Mouse (Mus musculus) myocyte (in vitro differentiated cells): ENCODE results near the gene Agtrap. TPM values are rescaled to one million over a fixed set of nuclear protein-coding genes. Genes with fewer than 3 reads are reported as not detected.

Experiments used
- H3K27me3 ChIP-seq: one replicate; pipeline ENCODE4 v1.6.1; 2011; ENCODE audit not compliant: control insufficient read depth, insufficient read depth, insufficient read length
- H3K36me3 ChIP-seq: one replicate; pipeline ENCODE4 v1.6.1; 2011; ENCODE audit not compliant: control insufficient read depth, insufficient read depth
- H3K4me2 ChIP-seq: one replicate; pipeline ENCODE4 v1.6.1; 2011; ENCODE audit warnings: low read depth, control low read depth
- H3K4me3 ChIP-seq: one replicate; pipeline ENCODE4 v1.5.1; 2011; ENCODE audit warnings: mild to moderate bottlenecking, control low read depth, moderate library complexity
- H3K79me2 ChIP-seq: one replicate; pipeline ENCODE4 v1.6.1; 2011; ENCODE audit not compliant: control insufficient read depth, insufficient read depth
- H3ac ChIP-seq: one replicate; pipeline ENCODE4 v1.6.1; 2011; ENCODE audit not compliant: control insufficient read depth, insufficient read length
- CEBPB ChIP-seq: IDR thresholded peaks from 2 replicates; pipeline ENCODE4 v1.6.1; 2011; ENCODE audit warnings: mild to moderate bottlenecking, moderate library complexity; ENCODE audit not compliant: poor library complexity, insufficient read depth, severe bottlenecking
- E2F4 ChIP-seq: IDR thresholded peaks from one replicate; pipeline ENCODE4 v1.6.1; 2011; ENCODE audit warnings: mild to moderate bottlenecking, control low read depth, moderate library complexity; ENCODE audit not compliant: insufficient read depth
- MAX ChIP-seq: IDR thresholded peaks from one replicate; pipeline ENCODE4 v1.6.1; 2011; ENCODE audit warnings: low read depth, mild to moderate bottlenecking, control low read depth
- MYOD1 ChIP-seq, 3 experiments: IDR thresholded peaks; one replicate each; pipeline ENCODE4 v1.6.1; 2011; ENCODE audit warnings: control low read depth in 2 of 3, low read depth in 2 of 3, mild to moderate bottlenecking in 2 of 3, moderate library complexity in 1 of 3; ENCODE audit not compliant: insufficient read length in 2 of 3, control insufficient read depth in 1 of 3
- MYOG ChIP-seq, 3 experiments: IDR thresholded peaks; one replicate each; pipeline ENCODE4 v1.6.1; 2011; ENCODE audit warnings: control low read depth in 2 of 3, low read depth in 2 of 3, mild to moderate bottlenecking in 2 of 3; ENCODE audit not compliant: insufficient read length in 2 of 3, control insufficient read depth in 1 of 3, insufficient read depth in 1 of 3
- POLR2A ChIP-seq: IDR thresholded peaks from one replicate; pipeline ENCODE4 v1.6.1; 2011; ENCODE audit warnings: low read depth, mild to moderate bottlenecking, control low read depth, moderate library complexity; ENCODE audit not compliant: insufficient read length
- POLR2AphosphoS2 ChIP-seq: IDR thresholded peaks from one replicate; pipeline ENCODE4 v1.6.1; 2011; ENCODE audit warnings: low read depth, control low read depth; ENCODE audit not compliant: insufficient read length
- REST ChIP-seq: IDR thresholded peaks from one replicate; pipeline ENCODE4 v1.6.1; 2011; ENCODE audit warnings: mild to moderate bottlenecking, control low read depth, moderate library complexity; ENCODE audit not compliant: insufficient read depth, insufficient read length
- SRF ChIP-seq: IDR thresholded peaks from one replicate; pipeline ENCODE4 v1.6.1; 2011; ENCODE audit warnings: low read depth; ENCODE audit not compliant: control insufficient read depth, insufficient read length
- TCF12 ChIP-seq: IDR thresholded peaks from one replicate; pipeline ENCODE4 v1.6.1; 2011; ENCODE audit warnings: mild to moderate bottlenecking, control low read depth; ENCODE audit not compliant: poor library complexity, insufficient read depth, severe bottlenecking
- TCF3 ChIP-seq: IDR thresholded peaks from one replicate; pipeline ENCODE4 v1.6.1; 2011; ENCODE audit warnings: low read depth, control low read depth; ENCODE audit not compliant: insufficient read length
- USF1 ChIP-seq: IDR thresholded peaks from one replicate; pipeline ENCODE4 v1.6.1; 2011; ENCODE audit warnings: low read depth, mild to moderate bottlenecking, control low read depth, moderate library complexity
- polyA plus RNA-seq: library from polyadenylated mRNA; unstranded; fragments of >200 nt; fragmentation: generic; extraction: Trizol; gene quantifications from one replicate; pipeline ENCODE4 v1.2.1, GENCODE M21; 2012; ENCODE audit warnings: missing spikeins

Gene Agtrap
- polyA plus RNA-seq, 1 experiment: 10.9 TPM

DNA sequence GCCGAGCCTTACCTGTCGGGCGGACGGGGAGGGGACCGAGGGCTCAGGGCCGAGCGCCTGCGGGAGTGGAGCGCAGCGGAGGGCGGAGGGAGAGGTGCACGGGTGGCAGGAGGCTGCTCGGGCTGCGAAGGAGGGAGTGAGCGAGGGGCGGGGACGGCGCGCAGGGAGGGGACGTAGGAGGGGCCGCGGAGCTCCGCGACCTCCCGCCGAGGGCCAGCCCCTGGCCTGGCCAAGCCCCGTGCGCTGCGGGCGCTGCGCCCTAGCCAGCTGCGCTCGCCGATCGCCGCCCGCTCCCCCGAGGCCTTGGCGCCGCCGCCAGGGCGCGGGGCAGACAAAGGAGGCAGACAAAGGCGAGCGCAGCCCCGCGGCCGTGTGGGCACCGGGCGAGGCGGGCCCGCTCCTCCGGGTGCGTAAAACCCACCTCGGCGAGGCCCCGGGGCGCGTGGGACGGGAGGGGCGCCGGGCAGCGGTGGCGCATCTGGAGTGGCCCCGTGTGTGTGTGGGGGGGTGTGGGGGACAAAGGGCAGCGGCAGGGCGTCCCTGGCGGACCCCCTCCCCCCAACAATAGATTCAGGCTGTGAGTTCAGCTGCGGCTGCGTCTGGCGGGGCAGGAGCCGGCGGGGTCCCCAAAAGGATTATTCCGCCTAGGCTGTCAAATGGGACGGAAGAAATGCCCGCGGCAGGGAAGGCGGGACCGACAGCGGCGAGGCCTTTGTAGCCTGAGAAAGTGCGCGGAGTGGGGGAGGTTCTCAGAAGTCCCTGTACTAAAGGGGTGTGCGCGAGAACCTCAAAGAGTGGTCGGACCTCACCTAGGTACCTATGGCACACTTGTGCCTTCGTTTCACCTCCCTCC, 43.0 kb upstream of the Agtrap start, which contains the start of gene Draxin:
TSS of gene Draxin (minus strand) at position 138 of the 853 bp plus-strand sequence.
- Histone ChIP-seq H3K4me3 (no peak within 1 kb of the TSS), H3ac (peak within 1 kb of the TSS; percentile 44), H3K27me3 (peaks cover 37% of the 10 kb centered on the region), H3K36me3 (no peaks in the 10 kb centered on the region), H3K79me2 (no peaks in the 10 kb centered on the region), H3K4me2 (peak within 1 kb of the TSS; percentile 34)
- TF ChIP-seq CEBPB: no peak
- TF ChIP-seq MYOG (IDR thresholded peaks at IDR 0.05; ENCODE audit: control insufficient read depth in 1 of 3, insufficient read depth in 1 of 3, insufficient read length in 2 of 3, low read depth in 2 of 3): peak in 1 of 3 experiments; percentile 47

- peak within 1 kb of the TSS; percentile 34 for H3K4me2 ChIP-seq
- no peak for TF ChIP-seq TCF3
- no peak for TF ChIP-seq MYOG (IDR thresholded peaks at IDR 0.05; ENCODE audit: control insufficient read depth in 1 of 3, insufficient read depth in 1 of 3, insufficient read length in 2 of 3, low read depth in 2 of 3)
- no peak for TF ChIP-seq POLR2A
- no peaks in the 10 kb centered on the region for H3K36me3 ChIP-seq
- H3K27me3 ChIP-seq: peaks cover 37% of the 10 kb centered on the region
- no peak within 1 kb of the TSS for H3K4me3 ChIP-seq
- H3ac ChIP-seq: peak within 1 kb of the TSS; percentile 44
- no peaks in the 10 kb centered on the region for H3K79me2 ChIP-seq
These were observed 42.3 kb upstream of the Agtrap start, which contains the start of gene Mad2l2 for GRCm38 (mm10) chr4:148130133-148130532. Mad2l2 (plus strand) TSS chr4:148130384.

- no peak overlapping the region for H3K4me2 ChIP-seq
- TF ChIP-seq CEBPB (no peak), REST (no peak), TCF3 (no peak), MAX (no peak), POLR2A (no peak), USF1 (no peak), MYOD1 (IDR thresholded peaks at IDR 0.05; ENCODE audit: control insufficient read depth in 1 of 3, insufficient read length in 2 of 3, low read depth in 2 of 3) (no peak), MYOG (IDR thresholded peaks at IDR 0.05; ENCODE audit: control insufficient read depth in 1 of 3, insufficient read depth in 1 of 3, insufficient read length in 2 of 3, low read depth in 2 of 3) (no peak), TCF12 (no peak), POLR2AphosphoS2 (no peak), E2F4 (no peak), SRF (no peak)
- H3ac ChIP-seq: no peak overlapping the region
- no peak overlapping the region for H3K4me3 ChIP-seq
- no peaks in the 10 kb centered on the region for H3K36me3 ChIP-seq
- H3K79me2 ChIP-seq: no peaks in the 10 kb centered on the region
- peaks cover 29% of the 10 kb centered on the region for H3K27me3 ChIP-seq
These were observed 40.8 kb upstream of the Agtrap start for GRCm38 (mm10) chr4:148128672-148129071.

DNA sequence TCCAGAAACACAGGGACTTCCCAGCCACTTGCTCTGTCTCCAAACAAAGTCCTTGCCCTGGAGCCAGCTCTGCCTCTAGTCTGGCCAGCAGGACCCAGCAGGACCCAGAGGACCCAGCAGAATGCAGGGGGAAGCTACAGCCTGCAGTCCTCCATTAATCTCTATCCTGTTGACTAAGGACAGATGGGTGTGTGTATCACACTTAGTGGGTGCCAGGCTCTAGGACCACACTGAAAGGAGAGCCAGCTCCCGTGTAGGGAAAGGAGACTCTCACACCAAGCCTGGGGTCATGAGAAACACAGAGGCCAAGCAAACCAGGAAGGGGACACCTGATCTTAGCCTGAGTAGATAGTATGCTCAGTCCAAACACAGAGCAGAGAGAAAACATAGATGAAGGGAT, 40.4 kb upstream of the Agtrap start:
- Histone ChIP-seq H3K27me3 (peaks cover 29% of the 10 kb centered on the region), H3ac (no peak overlapping the region), H3K36me3 (no peaks in the 10 kb centered on the region), H3K4me2 (no peak overlapping the region), H3K4me3 (no peak overlapping the region), H3K79me2 (no peaks in the 10 kb centered on the region)
- no peak for TF ChIP-seq TCF3
- no peak for TF ChIP-seq MAX
- TF ChIP-seq MYOG (IDR thresholded peaks at IDR 0.05; ENCODE audit: control insufficient read depth in 1 of 3, insufficient read depth in 1 of 3, insufficient read length in 2 of 3, low read depth in 2 of 3): no peak
- TF ChIP-seq MYOD1 (IDR thresholded peaks at IDR 0.05; ENCODE audit: control insufficient read depth in 1 of 3, insufficient read length in 2 of 3, low read depth in 2 of 3): no peak
- TF ChIP-seq TCF12: no peak
- TF ChIP-seq USF1: no peak
- TF ChIP-seq POLR2A: no peak
- TF ChIP-seq E2F4: no peak
- no peak for TF ChIP-seq REST

- no peak overlapping the region for H3ac ChIP-seq
- no peaks in the 10 kb centered on the region for H3K27me3 ChIP-seq
- H3K4me2 ChIP-seq: peak overlapping the region; percentile 24
- no peaks in the 10 kb centered on the region for H3K36me3 ChIP-seq
- no peaks in the 10 kb centered on the region for H3K79me2 ChIP-seq
- H3K4me3 ChIP-seq: no peak overlapping the region
- no peak for TF ChIP-seq MYOD1 (IDR thresholded peaks at IDR 0.05; ENCODE audit: control insufficient read depth in 1 of 3, insufficient read length in 2 of 3, low read depth in 2 of 3)
- no peak for TF ChIP-seq POLR2A
- TF ChIP-seq MYOG (IDR thresholded peaks at IDR 0.05; ENCODE audit: control insufficient read depth in 1 of 3, insufficient read depth in 1 of 3, insufficient read length in 2 of 3, low read depth in 2 of 3): no peak
- TF ChIP-seq MAX: no peak
- TF ChIP-seq SRF: no peak
- no peak for TF ChIP-seq USF1
- no peak for TF ChIP-seq POLR2AphosphoS2
- no peak for TF ChIP-seq TCF12
- TF ChIP-seq REST: no peak
- no peak for TF ChIP-seq CEBPB
- TF ChIP-seq TCF3: no peak
- no peak for TF ChIP-seq E2F4
These were observed 34.8 kb upstream of the Agtrap start for GRCm38 (mm10) chr4:148122694-148123066.
